Mouse (Mus musculus) bone marrow macrophage, adult 2 months (primary cell): Measurements from ENCODE around the gene Hyls1.

ENCODE experiments used
- CTCF ChIP-seq: IDR thresholded peaks from 2 replicates; pipeline ENCODE4 v1.5.1; 2012; ENCODE audit warnings: low read depth, mild to moderate bottlenecking, low read length, moderate library complexity
- POLR2A ChIP-seq: IDR thresholded peaks from 2 replicates; pipeline ENCODE4 v1.6.1; 2012; ENCODE audit warnings: mild to moderate bottlenecking, low read depth, low read length, borderline replicate concordance

- no peak for TF ChIP-seq CTCF
- no peak for TF ChIP-seq POLR2A
Measured at GRCm38 (mm10) chr9:35558257-35559008, 11.8 kb downstream of the Hyls1 start, which contains the start of the genes Ddx25 and Pus3.
